Mouse (Mus musculus) heart, postnatal 4 days (tissue): ENCODE results near the gene Iqsec1. TPM values are rescaled to one million over a fixed set of nuclear protein-coding genes. Genes with fewer than 3 reads are reported as not detected.

Experiments used
- DNase-seq: peaks from one replicate; pipeline ENCODE4 v3.0.0; 2021
- microRNA-seq, 2 experiments: library from miRNA; unstranded; fragments of <30 nt; microRNA quantifications; one replicate each; pipeline ENCODE4 v1.2.0; 2021 to 2022
- total RNA-seq, 2 experiments: library from RNA; stranded (reverse); gene quantifications; 2 replicates each; pipeline ENCODE4 v1.2.3; 2021

Iqsec1 gene
- total RNA-seq, 2 experiments from 2014 or later: 150 TPM

DNA sequence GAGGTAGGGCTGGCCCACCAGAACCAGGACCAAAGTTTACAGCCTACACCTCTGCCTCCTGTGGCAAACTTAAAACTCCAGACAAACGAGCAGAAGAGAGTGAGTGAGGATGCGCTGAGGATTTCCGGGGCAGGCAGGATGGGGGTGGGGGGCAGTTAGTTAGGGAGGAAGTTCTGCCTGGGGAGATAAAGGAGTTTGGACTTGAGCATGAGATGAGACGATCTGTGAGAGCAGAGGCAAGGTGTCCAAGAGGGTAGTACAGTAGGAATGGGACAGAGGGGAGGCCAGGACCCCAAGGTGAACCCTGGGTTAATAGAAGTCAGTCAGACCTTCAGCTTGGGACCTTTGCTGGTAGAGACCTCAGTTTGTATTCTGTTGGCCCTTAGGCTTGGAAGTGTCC, 370.2 kb downstream of the Iqsec1 start:
- no peak for DNase-seq

DNA sequence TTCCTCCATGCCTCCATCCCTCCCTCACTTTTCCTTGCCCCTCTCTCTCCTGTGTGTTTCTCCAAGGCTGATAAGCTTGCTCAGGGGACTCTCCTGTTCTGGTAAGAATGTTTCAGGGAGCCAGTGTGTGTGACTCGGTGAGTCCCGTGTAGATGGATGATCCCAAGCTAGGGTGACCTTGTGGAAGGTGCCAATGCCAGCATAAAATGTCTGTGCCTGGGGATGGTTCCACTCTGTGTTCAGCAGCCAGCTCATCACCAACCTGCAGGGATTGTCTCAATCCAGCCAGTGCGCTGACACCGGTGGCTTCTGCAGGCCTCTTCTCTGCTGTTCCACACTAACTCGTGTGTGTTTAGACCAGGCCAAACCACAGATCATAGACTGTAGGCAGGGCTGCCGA, 372.0 kb downstream of the Iqsec1 start:
- no peak for DNase-seq

GRCm38 (mm10) chr6:90615991-90616390, 372.5 kb downstream of the Iqsec1 start:
- peak; percentile 42 for DNase-seq

- no peak for DNase-seq
These were observed 373.1 kb downstream of the Iqsec1 start for GRCm38 (mm10) chr6:90615362-90615761.

- no peak for DNase-seq
These were observed 375.2 kb downstream of the Iqsec1 start for GRCm38 (mm10) chr6:90613277-90613676.

- no peak for DNase-seq
These were observed 378.2 kb downstream of the Iqsec1 start for GRCm38 (mm10) chr6:90610248-90610647.

- DNase-seq: peak; percentile 67
These were observed 380.3 kb downstream of the Iqsec1 start for GRCm38 (mm10) chr6:90608186-90608585.

DNA sequence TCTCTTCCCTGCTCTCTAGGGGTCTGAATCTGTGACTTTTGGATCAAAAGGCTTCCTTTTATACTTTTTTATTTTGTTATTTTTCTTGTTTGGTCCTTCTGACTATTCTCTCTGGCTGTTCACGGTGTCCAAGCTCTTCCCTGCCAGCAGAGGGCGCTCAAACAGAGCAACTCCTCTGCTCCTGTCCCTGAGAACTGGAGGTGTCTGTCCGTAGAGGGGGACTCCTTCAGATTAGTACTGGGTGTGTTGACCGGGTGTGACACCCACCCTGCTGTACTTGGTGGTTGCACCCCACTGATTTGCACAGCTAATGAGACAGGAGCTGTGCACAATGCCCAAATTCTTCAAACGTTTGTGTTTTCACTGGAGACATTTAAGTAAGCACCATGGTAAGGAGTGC, 381.3 kb downstream of the Iqsec1 start:
- peak; percentile 77 for DNase-seq

- DNase-seq: peak; percentile 76
These were observed 381.9 kb downstream of the Iqsec1 start for GRCm38 (mm10) chr6:90606538-90606937.

Small RNA genes within 50 kb of the gene (microRNA-seq; reads per million reads assigned to microRNA genes)
- gene Gm24816: 0 reads per million in 2 experiments

Other genes with a start within 250 kb of the Iqsec1 start
- 10 to 100 TPM; 13.1 to 15.4 TPM for gene Nup210, start 128.1 kb upstream of the Iqsec1 start, total RNA-seq
- gene Hdac11, start 168.0 kb upstream of the Iqsec1 start, total RNA-seq: 10 to 100 TPM; 11.4 to 12.5 TPM
- gene Fbln2, start 223.8 kb upstream of the Iqsec1 start, total RNA-seq: 100 to 1,000 TPM; 172 to 182 TPM